Mouse (Mus musculus): ENCODE measurements around the gene Tnnt1. TPM values are rescaled to one million over a fixed set of nuclear protein-coding genes. Genes with fewer than 3 reads are reported as not detected.

The Tnnt1 gene
- polyA plus RNA-seq, 1 experiment from 2014 or later: 58.1 TPM

- WGBS: 16% methylated on average over 6 of the region's 6 CpGs
- no peak overlapping the region; the same call in 1 of the 2 replicates for H3K4me2 ChIP-seq (replicated peaks)
- no peaks in the 10 kb centered on the region for H3K9me3 ChIP-seq
- no peak overlapping the region for H3K27ac ChIP-seq
- H3K4me1 ChIP-seq: peaks cover 9% of the 10 kb centered on the region
- H3K4me3 ChIP-seq: no peak overlapping the region
- peaks cover 40% of the 10 kb centered on the region for H3K36me3 ChIP-seq
- no peak overlapping the region for H3K9ac ChIP-seq
- H3K27me3 ChIP-seq (replicated peaks): peaks cover 15% of the 10 kb centered on the region
- no peak for ATAC-seq (ENCODE audit: low FRiP score, low read depth)
These were observed 36.5 kb downstream of the Tnnt1 start for GRCm38 (mm10) chr7:4479674-4480073.

GRCm38 (mm10) chr7:4478796-4479291 lies 37.3 kb downstream of the Tnnt1 start:
- H3K36me3 ChIP-seq: peaks cover 31% of the 10 kb centered on the region
- H3K4me3 ChIP-seq: peak overlapping the region; percentile 41
- H3K27me3 ChIP-seq (replicated peaks): peaks cover 23% of the 10 kb centered on the region
- H3K27ac ChIP-seq: 0 out of 2 replicates have a peak overlapping the region, but pooled peaks have one; percentile 27
- peak overlapping the region; percentile 54; the same call in 1 of the 2 replicates for H3K9ac ChIP-seq
- WGBS: 2% methylated on average over 16 of the region's 16 CpGs
- peak; percentile 30 for ATAC-seq (ENCODE audit: low FRiP score, low read depth)
- H3K9me3 ChIP-seq: no peaks in the 10 kb centered on the region
- peaks cover 9% of the 10 kb centered on the region for H3K4me1 ChIP-seq
- H3K4me2 ChIP-seq (replicated peaks): peak overlapping the region; percentile 83

GRCm38 (mm10) chr7:4478021-4478795 lies 38.0 kb downstream of the Tnnt1 start:
- Histone ChIP-seq H3K4me1 (peaks cover 9% of the 10 kb centered on the region), H3K9me3 (no peaks in the 10 kb centered on the region), H3K4me3 (peak overlapping the region; percentile 41), H3K4me2 (replicated peaks) (peak overlapping the region; percentile 83), H3K36me3 (peaks cover 25% of the 10 kb centered on the region), H3K27ac (peak overlapping the region; percentile 47; the same call in 1 of the 2 replicates), H3K27me3 (replicated peaks) (peaks cover 30% of the 10 kb centered on the region), H3K9ac (peak overlapping the region; percentile 54)
- under 1% methylated on average over 39 of the region's 39 CpGs for WGBS
- peak; percentile 96 for ATAC-seq (ENCODE audit: low FRiP score, low read depth)

GRCm38 (mm10) chr7:4473940-4474339 lies 42.2 kb downstream of the Tnnt1 start:
- Histone ChIP-seq H3K9ac (no peak overlapping the region), H3K9me3 (no peaks in the 10 kb centered on the region), H3K27me3 (replicated peaks) (peaks cover 53% of the 10 kb centered on the region), H3K4me1 (peaks cover 11% of the 10 kb centered on the region), H3K27ac (no peak overlapping the region), H3K4me2 (replicated peaks) (no peak overlapping the region), H3K36me3 (no peaks in the 10 kb centered on the region), H3K4me3 (no peak overlapping the region)
- WGBS: 8% methylated on average over 19 of the region's 19 CpGs
- no peak for ATAC-seq (ENCODE audit: low FRiP score, low read depth)

DNA sequence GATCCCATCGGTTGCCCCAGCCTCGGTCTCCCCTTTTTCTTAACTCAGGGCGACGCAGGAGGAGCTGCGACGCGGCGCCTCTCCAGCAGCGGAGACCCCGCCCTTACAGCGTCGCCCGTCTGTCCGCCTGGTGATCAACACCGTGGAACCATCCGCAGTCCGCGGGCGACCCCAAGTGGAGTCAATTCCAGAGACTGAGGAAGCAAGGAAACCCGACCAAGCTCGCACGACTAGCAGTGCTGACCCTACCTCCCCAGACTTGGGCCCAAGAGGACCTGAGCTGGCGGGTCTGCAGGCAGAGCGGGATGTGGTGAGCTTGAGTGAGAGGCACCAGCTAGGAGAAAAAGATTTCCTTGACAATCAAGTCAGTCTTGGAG lies 45.0 kb downstream of the Tnnt1 start:
- Histone ChIP-seq H3K27me3 (replicated peaks) (peaks cover 54% of the 10 kb centered on the region), H3K36me3 (no peaks in the 10 kb centered on the region), H3K9ac (peak overlapping the region; percentile 38; the same call in 1 of the 2 replicates), H3K27ac (no peak overlapping the region), H3K4me1 (peaks cover 8% of the 10 kb centered on the region; the same call in 1 of the 2 replicates), H3K4me3 (peak overlapping the region; percentile 38), H3K4me2 (replicated peaks) (peak overlapping the region; percentile 68), H3K9me3 (no peaks in the 10 kb centered on the region)
- WGBS: 1% methylated on average over 24 of the region's 24 CpGs
- ATAC-seq (ENCODE audit: low FRiP score, low read depth): peak; percentile 83

DNA sequence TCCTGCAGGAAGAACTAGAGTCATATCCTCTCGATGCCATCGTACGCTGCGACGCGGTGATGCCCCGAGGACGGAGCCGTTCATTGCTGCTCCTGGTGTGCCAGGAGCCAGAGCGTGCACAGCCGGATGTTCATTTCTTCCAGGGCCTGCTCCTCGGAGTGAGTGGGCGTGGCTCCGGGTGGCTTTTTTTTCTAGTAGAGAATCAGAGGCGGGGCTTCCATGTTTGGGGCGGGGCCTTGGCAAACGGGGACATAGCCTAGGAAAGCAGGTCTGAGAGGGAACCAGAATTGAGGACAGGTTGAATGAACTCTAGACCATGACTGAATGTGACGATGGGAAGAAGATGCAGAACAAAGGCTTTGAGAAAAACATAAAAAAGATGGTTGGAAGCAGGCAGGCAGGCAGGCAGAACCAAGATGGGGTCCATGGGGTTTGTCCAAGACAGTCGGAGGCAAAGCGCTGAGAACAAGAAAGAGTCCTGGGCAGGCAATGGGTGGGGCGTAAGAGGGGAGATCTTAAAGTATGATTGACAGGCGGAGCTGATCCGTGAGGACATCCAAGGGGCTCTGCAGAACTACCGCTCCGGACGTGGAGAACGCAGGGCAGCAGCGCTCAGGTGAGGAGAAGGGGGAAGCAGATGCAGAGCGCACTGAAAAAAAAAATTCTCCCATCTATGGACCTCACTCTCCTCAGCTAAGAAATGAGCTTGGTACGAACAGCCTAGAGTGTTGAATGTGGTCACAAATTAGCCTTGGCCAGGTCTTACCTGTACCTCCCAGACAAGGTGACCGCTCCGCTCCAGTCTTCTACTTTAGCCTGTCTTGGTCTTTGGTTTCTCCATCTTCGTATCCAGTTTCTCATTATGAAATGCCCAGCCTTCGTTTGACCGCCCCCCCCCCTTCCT lies 45.7 kb downstream of the Tnnt1 start:
- peaks cover 8% of the 10 kb centered on the region; the same call in 1 of the 2 replicates for H3K4me1 ChIP-seq
- H3K9me3 ChIP-seq: no peaks in the 10 kb centered on the region
- H3K27ac ChIP-seq: no peak overlapping the region
- peaks cover 48% of the 10 kb centered on the region for H3K27me3 ChIP-seq (replicated peaks)
- peak; percentile 61 for ATAC-seq (ENCODE audit: low FRiP score, low read depth)
- 4% methylated on average over 35 of the region's 35 CpGs for WGBS
- H3K4me2 ChIP-seq (replicated peaks): peak overlapping the region; percentile 68
- H3K36me3 ChIP-seq: no peaks in the 10 kb centered on the region
- peak overlapping the region; percentile 38 for H3K4me3 ChIP-seq
- H3K9ac ChIP-seq: peak overlapping the region; percentile 38; the same call in 1 of the 2 replicates

DNA sequence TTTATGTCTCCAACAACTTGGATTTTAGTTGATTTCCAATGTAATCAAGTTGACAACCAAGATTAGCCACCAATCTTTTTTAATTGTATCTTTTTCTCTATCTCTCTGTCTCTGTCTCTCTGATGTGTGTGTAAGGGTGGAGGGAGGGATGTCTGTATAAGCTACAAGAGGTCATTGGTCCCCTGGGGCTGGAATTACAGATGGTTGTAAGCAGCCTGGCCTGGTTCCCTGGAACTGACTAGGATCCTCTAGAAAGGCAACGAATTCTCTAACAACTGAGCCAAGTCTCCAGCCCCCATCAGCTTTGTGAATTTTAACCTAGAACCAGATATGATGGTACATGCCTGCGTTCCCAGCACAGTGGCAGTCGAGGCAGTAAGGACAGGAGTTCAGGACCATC lies 48.4 kb downstream of the Tnnt1 start:
- H3K9ac ChIP-seq: no peak overlapping the region
- no peaks in the 10 kb centered on the region for H3K36me3 ChIP-seq
- WGBS: 72% methylated on average over 3 of the region's 3 CpGs
- no peaks in the 10 kb centered on the region; the same call in 1 of the 2 replicates for H3K9me3 ChIP-seq
- H3K27ac ChIP-seq: no peak overlapping the region
- H3K27me3 ChIP-seq (replicated peaks): peaks cover 22% of the 10 kb centered on the region
- H3K4me2 ChIP-seq (replicated peaks): no peak overlapping the region
- no peak overlapping the region for H3K4me3 ChIP-seq
- H3K4me1 ChIP-seq: peaks cover 8% of the 10 kb centered on the region; the same call in 1 of the 2 replicates
- ATAC-seq (ENCODE audit: low FRiP score, low read depth): no peak

GRCm38 (mm10) chr7:4464194-4464824 lies 51.9 kb downstream of the Tnnt1 start:
- no peak overlapping the region for H3K4me3 ChIP-seq
- no peak overlapping the region for H3K9ac ChIP-seq
- peaks cover 3% of the 10 kb centered on the region; the same call in 1 of the 2 replicates for H3K27me3 ChIP-seq (replicated peaks)
- no peaks in the 10 kb centered on the region for H3K4me1 ChIP-seq
- no peak for ATAC-seq (ENCODE audit: low FRiP score, low read depth)
- 13% methylated on average over 12 of the region's 12 CpGs for WGBS
- no peaks in the 10 kb centered on the region for H3K36me3 ChIP-seq
- no peak overlapping the region for H3K27ac ChIP-seq
- H3K9me3 ChIP-seq: no peaks in the 10 kb centered on the region; the same call in 1 of the 2 replicates
- H3K4me2 ChIP-seq (replicated peaks): no peak overlapping the region

DNA sequence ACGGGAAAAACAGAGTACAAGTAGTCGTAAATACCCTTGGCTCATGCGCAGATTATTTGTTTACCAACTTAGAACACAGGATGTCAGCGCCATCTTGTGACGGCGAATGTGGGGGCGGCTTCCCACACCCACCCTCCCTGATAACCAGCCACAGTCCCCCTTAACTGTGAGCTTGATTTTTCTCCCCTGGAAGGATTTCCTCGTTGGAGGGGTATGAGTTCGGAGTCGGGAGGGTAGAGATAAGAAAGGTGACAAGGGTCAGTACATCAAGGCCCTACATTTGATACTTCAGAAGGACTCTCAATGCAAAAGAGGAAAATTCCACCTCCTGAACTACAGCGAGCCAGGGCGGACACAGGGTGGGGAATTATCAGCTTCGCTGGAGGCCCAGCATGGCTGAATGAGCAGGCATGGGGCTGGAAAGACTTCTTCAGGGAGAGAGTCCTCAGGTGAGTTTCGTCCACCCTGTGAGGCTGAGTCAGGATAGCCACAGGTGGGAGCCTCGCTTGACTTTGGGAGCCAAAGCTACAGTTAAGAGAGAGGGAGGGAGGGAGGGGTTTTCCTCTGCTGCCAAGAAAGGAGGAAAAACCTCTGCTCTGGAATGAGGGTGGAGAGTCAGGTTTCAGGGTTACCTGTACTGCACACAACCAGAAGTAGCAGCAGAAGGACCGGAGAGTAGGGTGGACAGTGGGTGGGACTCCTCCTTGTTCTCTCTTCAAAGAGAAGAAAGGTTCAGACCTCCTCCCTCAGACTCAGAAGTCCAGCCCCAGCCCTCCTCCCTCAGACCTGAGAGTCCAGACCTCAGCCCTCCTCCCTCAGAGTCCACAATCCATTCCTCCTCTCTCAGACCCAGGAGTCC lies 55.4 kb downstream of the Tnnt1 start, which contains the start of gene Eps8l1:
Gene Eps8l1 (plus strand): TSS at position 99 of the 859 bp plus-strand sequence.
- 78% methylated on average over 15 of the region's 16 CpGs for WGBS
- peak; percentile 37; the same call in 1 of the 2 replicates for ATAC-seq (ENCODE audit: low FRiP score, low read depth)
- H3K9ac ChIP-seq: peak within 1 kb of the TSS; percentile 40; the same call in 1 of the 2 replicates
- no peaks in the 10 kb centered on the region for H3K27me3 ChIP-seq (replicated peaks)
- H3K4me2 ChIP-seq (replicated peaks): peak within 1 kb of the TSS; percentile 44
- H3K4me1 ChIP-seq: no peaks in the 10 kb centered on the region
- peak within 1 kb of the TSS; percentile 19; the same call in 1 of the 2 replicates for H3K4me3 ChIP-seq
- no peak within 1 kb of the TSS for H3K27ac ChIP-seq
- H3K9me3 ChIP-seq: no peaks in the 10 kb centered on the region; the same call in 1 of the 2 replicates
- H3K36me3 ChIP-seq: no peaks in the 10 kb centered on the region
